ENCODE assay signal across 9 mouse cellular contexts in the genomic region with DNA sequence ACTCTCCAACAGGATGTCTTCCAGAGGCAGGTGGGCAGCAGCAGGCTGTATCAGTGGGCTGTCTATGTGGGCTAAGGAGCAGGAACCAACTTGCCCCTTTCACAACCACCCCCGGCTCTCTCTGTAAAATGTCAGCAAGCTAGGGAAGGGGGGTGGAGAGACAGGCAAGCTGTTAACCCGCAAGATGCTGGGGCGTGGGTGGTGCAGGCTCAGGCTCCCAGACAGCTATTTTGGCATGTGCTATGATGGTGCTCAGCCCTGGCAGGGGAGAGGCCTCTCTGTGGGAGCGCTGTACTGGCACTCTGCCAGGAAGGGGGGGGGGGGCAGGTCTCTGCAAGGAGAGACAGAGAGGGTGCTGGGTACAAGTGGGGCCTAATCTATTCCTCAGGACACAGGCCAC. TPM values are rescaled to one million over a fixed set of nuclear protein-coding genes. Genes with fewer than 3 reads are reported as not detected.
DNase-seq lines count a peak whose midpoint lies in the region; ATAC-seq and TF ChIP-seq lines count a peak whose summit lies in the region.
"Had no signal": no experiment of that assay in that cellular context is flagged by ENCODE, and none has a peak within 500 bp of the region (broad histone marks: within the 10 kb centered on the region; RNA-seq: fewer than 3 reads in every experiment).

No protein-coding gene starts in this region.

- H3K36me3 ChIP-seq in stomach, postnatal 0 days (ENCODE audit: control insufficient read depth, insufficient read depth, low read length) = no peaks in the 10 kb centered on the region

- no peak overlapping the region for H3K4me3 ChIP-seq in stomach, postnatal 0 days (ENCODE audit: low read depth, low read length)
- H3K4me3 ChIP-seq: heart, adult 2 months had no signal

- no peak for TF ChIP-seq EP300 in stomach, postnatal 0 days (optimal IDR thresholded peaks at IDR 0.05)

- H3K4me2 ChIP-seq in stomach, postnatal 0 days (replicated peaks; ENCODE audit: low read depth) = no peak overlapping the region

- 4% methylated on average over 4 of the region's 4 CpGs for WGBS in stomach, postnatal 0 days

- TF ChIP-seq CTCF in stomach, postnatal 0 days (IDR thresholded peaks at IDR 0.05; ENCODE audit: low read depth) = no peak

- 0 out of 2 replicates have a peak overlapping the region, but pooled peaks have one; percentile 14 for H3K27ac ChIP-seq in stomach, postnatal 0 days (replicated peaks)
- H3K27ac ChIP-seq: heart, adult 2 months had no signal

- ATAC-seq in frontal cortex, adult (ENCODE audit: low TSS enrichment) = peak; percentile 65
- ATAC-seq in stomach, postnatal 0 days (ENCODE audit: low FRiP score, low TSS enrichment) = 0 out of 2 replicates have a peak, but pooled peaks have one; percentile 13

- no peaks in the 10 kb centered on the region for H3K9me3 ChIP-seq in stomach, postnatal 0 days (ENCODE audit: control insufficient read depth, low read length)

- DNase-seq in frontal cortex, postnatal 25 days (ENCODE audit: low spot score in 2 of 2) = no peak
- peak; percentile 74 for DNase-seq in MN1 (ENCODE audit: low spot score)
- DNase-seq in frontal cortex, postnatal 36 days (ENCODE audit: low spot score in 2 of 2) = peak; percentile 88 to 93
- DNase-seq in layer of hippocampus, postnatal 36 days = peak; percentile 82 to 88
- DNase-seq in lung, postnatal 4 days = peak; percentile 61 to 69
- DNase-seq in stomach, postnatal 0 days (ENCODE audit: low spot score) = peak; percentile 73
- no peak for DNase-seq in B cell, adult 2 months

- no peaks in the 10 kb centered on the region for H3K27me3 ChIP-seq in stomach, postnatal 0 days (ENCODE audit: control insufficient read depth, insufficient read depth, low read length)

- H3K9ac ChIP-seq in stomach, postnatal 0 days (ENCODE audit: low read length) = no peak overlapping the region

- H3K4me1 ChIP-seq in stomach, postnatal 0 days (replicated peaks; ENCODE audit: control insufficient read depth, insufficient read depth) = peaks cover 9% of the 10 kb centered on the region; the same call in 1 of the 2 replicates

RNA-seq across cellular contexts. Expression of a gene that starts 11.6 kb away (rescaled TPM):
- total RNA-seq in layer of hippocampus, postnatal 36 days (2021) = not detected
- polyA plus RNA-seq in stomach, postnatal 0 days (2015; fragmentation: Nextera tagmentation; extraction: Ambion mirVana) = 0.13 and 0.15 TPM in 2 replicates
- total RNA-seq: heart, adult 2 months had no signal
- polyA plus RNA-seq: heart, adult 2 months had no signal

RNA-seq across cellular contexts. Expression of a gene that starts 18.6 kb away (rescaled TPM):
- 100 to 1,000 TPM; 500 to 531 TPM for total RNA-seq in layer of hippocampus, postnatal 36 days (2021)
- 18.6 and 23.2 TPM in 2 replicates for polyA plus RNA-seq in stomach, postnatal 0 days (2015; fragmentation: Nextera tagmentation; extraction: Ambion mirVana)

RNA-seq across cellular contexts. Expression of a gene that starts 25.0 kb away (rescaled TPM):
- total RNA-seq in layer of hippocampus, postnatal 36 days (2021) = 10 to 100 TPM; 25.4 to 29.4 TPM
- 157 and 170 TPM in 2 replicates for polyA plus RNA-seq in stomach, postnatal 0 days (2015; fragmentation: Nextera tagmentation; extraction: Ambion mirVana)

RNA-seq across cellular contexts. Expression of a gene that starts 30.0 kb away (rescaled TPM):
- total RNA-seq in layer of hippocampus, postnatal 36 days (2021) = 10 to 100 TPM; 25.7 to 28.6 TPM
- polyA plus RNA-seq in stomach, postnatal 0 days (2015; fragmentation: Nextera tagmentation; extraction: Ambion mirVana) = 0.08 and 0.16 TPM in 2 replicates
- total RNA-seq: heart, adult 2 months had no signal

Comparison
In these comparisons a context has a peak if more than half of its experiments do, and no peak if none do; other contexts are left out.
1. DNase-seq: peak in MN1 (single experiment), frontal cortex, postnatal 36 days (2 of 2), layer of hippocampus, postnatal 36 days (2 of 2), lung, postnatal 4 days (2 of 2) and stomach, postnatal 0 days (single experiment); none in frontal cortex, postnatal 25 days (0 of 2) and B cell, adult 2 months (0 of 2).